Mouse (Mus musculus) urinary bladder, adult 18-20 months (tissue): ENCODE results near the gene Aldh3b2.

Experiments
- DNase-seq, 2 experiments: peaks; one replicate each; pipeline ENCODE4 v3.0.0; 2022; ENCODE audit warnings: low spot score in 2 of 2, mixed read lengths in 2 of 2

Aldh3b2 gene

GRCm38 (mm10) chr19:3988066-3988465, 15.9 kb downstream of the Aldh3b2 start:
- DNase-seq: no peak

GRCm38 (mm10) chr19:3988750-3989149, 16.6 kb downstream of the Aldh3b2 start:
- no peak for DNase-seq

GRCm38 (mm10) chr19:3990804-3991203, 18.7 kb downstream of the Aldh3b2 start:
- DNase-seq: no peak

- DNase-seq: no peak
These were observed 19.4 kb downstream of the Aldh3b2 start for GRCm38 (mm10) chr19:3991562-3991961.

- no peak for DNase-seq
These were observed 19.8 kb downstream of the Aldh3b2 start for GRCm38 (mm10) chr19:3991966-3992365.

GRCm38 (mm10) chr19:3992416-3992815, 20.3 kb downstream of the Aldh3b2 start, which contains the start of gene Tbx10:
Gene Tbx10 (plus strand): TSS chr19:3992752.
- DNase-seq: no peak

GRCm38 (mm10) chr19:3994932-3995331, 22.8 kb downstream of the Aldh3b2 start:
- DNase-seq: no peak

GRCm38 (mm10) chr19:3995505-3995904, 23.4 kb downstream of the Aldh3b2 start:
- no peak for DNase-seq

- DNase-seq: no peak
These were observed 24.0 kb downstream of the Aldh3b2 start for GRCm38 (mm10) chr19:3996106-3996505.

GRCm38 (mm10) chr19:3996747-3997146, 24.6 kb downstream of the Aldh3b2 start:
- DNase-seq: no peak

GRCm38 (mm10) chr19:3997231-3997630, 25.1 kb downstream of the Aldh3b2 start:
- no peak for DNase-seq

GRCm38 (mm10) chr19:3998335-3998734, 26.2 kb downstream of the Aldh3b2 start:
- DNase-seq: no peak

GRCm38 (mm10) chr19:3999121-3999730, 27.1 kb downstream of the Aldh3b2 start:
- no peak for DNase-seq

- DNase-seq: peak; percentile 94 to 96
These were observed 28.2 kb downstream of the Aldh3b2 start, which contains the start of the genes Nudt8 and Gm49405 for GRCm38 (mm10) chr19:4000119-4000900. Gene Nudt8 (plus strand): TSS chr19:4000580. Gene Gm49405 (plus strand): TSS chr19:4000626.

GRCm38 (mm10) chr19:4000949-4001525, 28.9 kb downstream of the Aldh3b2 start:
- DNase-seq: no peak

- no peak for DNase-seq
These were observed 29.6 kb downstream of the Aldh3b2 start for GRCm38 (mm10) chr19:4001752-4002151.

GRCm38 (mm10) chr19:4003112-4003511, 31.0 kb downstream of the Aldh3b2 start, which contains the start of gene Doc2g:
Gene Doc2g (plus strand): TSS chr19:4003313.
- no peak for DNase-seq

- DNase-seq: no peak
These were observed 31.5 kb downstream of the Aldh3b2 start for GRCm38 (mm10) chr19:4003641-4004040.

- DNase-seq: no peak
These were observed 32.2 kb downstream of the Aldh3b2 start for GRCm38 (mm10) chr19:4004331-4004730.

- DNase-seq: no peak
These were observed 33.0 kb downstream of the Aldh3b2 start for GRCm38 (mm10) chr19:4005091-4005490.

- DNase-seq: no peak
These were observed 33.8 kb downstream of the Aldh3b2 start for GRCm38 (mm10) chr19:4005971-4006370.

GRCm38 (mm10) chr19:4011086-4011485, 39.0 kb downstream of the Aldh3b2 start:
- DNase-seq: no peak
